Mouse (Mus musculus) hindbrain, embryonic 15.5 days (tissue): ENCODE data around the gene Hoxa2. TPM values are rescaled to one million over a fixed set of nuclear protein-coding genes. Genes with fewer than 3 reads are reported as not detected.

Source experiments
- ATAC-seq: fragments of 200-750 bp; cut with Nextera tagmentation; 2 replicates; pipeline ENCODE4 v1.8.0; 2017; ENCODE audit warnings: low read depth, moderate number of reproducible peaks, moderate TSS enrichment; ENCODE audit not compliant: low FRiP score
- H3K27ac ChIP-seq: fragments of 300-500 bp; sonication (generic); replicated peaks from 2 replicates; pipeline ENCODE4 v1.5.1; 2015; ENCODE audit warnings: mild to moderate bottlenecking, inconsistent platforms
- H3K27me3 ChIP-seq: fragments of 300-500 bp; sonication (generic); 2 replicates; pipeline ENCODE4 v1.6.1; 2015; ENCODE audit warnings: control low read depth, inconsistent platforms
- H3K36me3 ChIP-seq: fragments of 300-500 bp; sonication (generic); 2 replicates; pipeline ENCODE4 v1.6.1; 2015; ENCODE audit warnings: control low read depth, inconsistent platforms
- H3K4me1 ChIP-seq: fragments of 300-500 bp; sonication (generic); replicated peaks from 2 replicates; pipeline ENCODE4 v1.6.1; 2015; ENCODE audit warnings: control low read depth, inconsistent platforms
- H3K4me2 ChIP-seq: fragments of 300-500 bp; sonication (generic); 2 replicates; pipeline ENCODE4 v1.6.1; 2015; ENCODE audit warnings: moderate library complexity, mild to moderate bottlenecking, inconsistent platforms
- H3K4me3 ChIP-seq: fragments of 300-500 bp; sonication (generic); 2 replicates; pipeline ENCODE4 v1.5.1; 2015; ENCODE audit warnings: mild to moderate bottlenecking, inconsistent platforms
- H3K9ac ChIP-seq: fragments of 300-500 bp; sonication (generic); 2 replicates; pipeline ENCODE4 v1.6.1; 2015; ENCODE audit warnings: inconsistent platforms
- H3K9me3 ChIP-seq: fragments of 300-500 bp; sonication (generic); 2 replicates; pipeline ENCODE4 v1.6.1; 2016; ENCODE audit warnings: control low read depth, inconsistent platforms
- WGBS: fragments of 180-500 bp; shearing (Covaris S2); methylation state at CpG from one replicate; pipeline ENCODE4 v1.1.7; 2015; 5-methylcytosine and 5-hydroxymethylcytosine counted together
- polyA plus RNA-seq: library from polyadenylated mRNA; unstranded; fragments of >200 nt; fragmentation: Nextera tagmentation; extraction: Ambion mirVana; gene quantifications from 2 replicates; pipeline ENCODE4 v1.2.1, GENCODE M21; 2015

The Hoxa2 gene
- polyA plus RNA-seq, 1 experiment from 2014 or later: 26.8 TPM

DNA sequence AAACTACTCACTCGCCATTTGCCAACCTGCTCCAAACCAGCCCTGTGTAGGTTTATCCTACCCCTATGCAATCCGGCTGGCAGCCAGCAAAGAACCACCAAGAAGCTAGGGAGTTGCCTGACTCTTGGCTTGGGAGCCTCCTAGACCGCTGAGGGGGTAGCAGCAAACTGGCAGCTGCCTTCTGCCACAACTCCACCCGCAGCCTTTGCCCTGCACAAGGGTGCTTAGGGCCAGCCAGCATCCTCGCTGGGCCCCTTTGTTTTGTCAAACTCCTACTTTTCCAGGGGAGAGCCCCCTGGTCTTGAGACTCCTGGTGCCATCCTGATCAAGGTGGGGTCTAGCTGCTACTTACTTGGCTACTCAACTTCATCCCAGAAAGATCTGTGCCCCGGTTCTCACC lies 20.0 kb upstream of the Hoxa2 start:
- H3K9me3 ChIP-seq: no peaks in the 10 kb centered on the region
- peaks cover 68% of the 10 kb centered on the region for H3K27me3 ChIP-seq
- no peak for ATAC-seq
- peaks cover 20% of the 10 kb centered on the region for H3K4me1 ChIP-seq
- peak overlapping the region; percentile 97 for H3K4me2 ChIP-seq
- WGBS: 6% methylated on average over 6 of the region's 6 CpGs
- no peaks in the 10 kb centered on the region for H3K36me3 ChIP-seq
- 0 out of 2 replicates have a peak overlapping the region, but pooled peaks have one; percentile 14 for H3K9ac ChIP-seq
- peak overlapping the region; percentile 92 for H3K27ac ChIP-seq
- peak overlapping the region; percentile 9; the same call in 1 of the 2 replicates for H3K4me3 ChIP-seq

DNA sequence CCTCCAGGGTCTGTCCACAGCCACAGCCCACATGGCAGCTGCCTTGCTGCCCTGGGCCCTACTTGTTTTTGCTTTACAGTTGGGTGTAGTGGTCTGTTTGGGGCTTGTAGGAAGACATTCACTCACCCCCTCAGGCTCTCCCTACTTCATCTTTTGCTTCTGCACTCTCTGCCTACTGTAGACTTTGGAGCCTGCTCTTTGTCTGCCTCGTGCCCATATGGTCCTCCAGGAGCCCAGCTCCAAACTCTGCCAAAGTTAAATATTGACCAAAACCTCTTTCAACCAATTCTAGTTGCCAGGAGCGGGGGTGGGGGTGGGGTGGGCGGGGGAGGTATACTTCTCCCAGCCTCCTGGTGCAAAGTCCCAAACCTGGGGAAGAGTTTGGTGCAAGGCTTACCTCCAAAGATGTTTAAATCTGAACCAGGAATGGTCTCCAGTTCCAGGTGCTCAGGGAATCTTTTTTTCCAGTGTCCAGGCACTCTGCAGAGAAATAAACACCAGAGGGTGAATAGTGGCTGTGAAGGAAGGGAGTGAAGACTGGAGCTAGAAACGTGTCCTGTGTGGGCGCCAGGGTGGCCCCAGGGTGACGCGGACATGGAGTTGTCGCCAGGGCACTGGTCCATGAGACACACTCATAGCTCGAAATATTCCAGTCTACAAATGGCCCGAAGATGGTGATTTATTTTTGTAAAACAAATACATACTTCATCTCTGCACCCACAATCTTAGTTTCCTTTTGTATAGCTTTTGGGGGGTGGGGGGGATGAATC lies 18.9 kb upstream of the Hoxa2 start:
- peaks cover 66% of the 10 kb centered on the region for H3K27me3 ChIP-seq
- peak overlapping the region; percentile 30 for H3K9ac ChIP-seq
- 13% methylated on average over 10 of the region's 10 CpGs for WGBS
- H3K36me3 ChIP-seq: no peaks in the 10 kb centered on the region
- H3K4me3 ChIP-seq: peak overlapping the region; percentile 15
- H3K9me3 ChIP-seq: no peaks in the 10 kb centered on the region
- peaks cover 20% of the 10 kb centered on the region for H3K4me1 ChIP-seq
- no peak for ATAC-seq
- H3K27ac ChIP-seq: peak overlapping the region; percentile 92
- peak overlapping the region; percentile 97 for H3K4me2 ChIP-seq

DNA sequence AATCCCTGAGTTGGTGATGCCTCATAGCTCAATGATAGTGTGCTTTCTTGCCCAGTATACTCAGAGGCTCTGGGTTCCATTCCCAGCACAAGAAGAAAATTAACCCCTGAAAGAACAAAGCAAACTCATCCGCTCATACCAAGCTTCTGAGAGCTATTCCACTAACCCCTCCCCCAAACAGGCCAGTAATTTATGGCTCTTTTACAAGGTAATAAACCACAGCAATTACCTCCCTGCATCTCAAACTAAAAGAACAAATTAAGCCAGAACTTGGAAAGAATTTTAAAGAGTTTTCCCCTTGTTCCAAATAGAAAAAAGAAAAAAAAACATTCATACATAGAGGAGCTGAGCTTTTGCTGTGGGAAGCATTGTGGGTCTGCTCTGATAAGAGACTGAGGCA lies 18.2 kb upstream of the Hoxa2 start:
- H3K9ac ChIP-seq: peak overlapping the region; percentile 30
- peak overlapping the region; percentile 97 for H3K4me2 ChIP-seq
- no peak for ATAC-seq
- H3K9me3 ChIP-seq: no peaks in the 10 kb centered on the region
- peak overlapping the region; percentile 15; the same call in 1 of the 2 replicates for H3K4me3 ChIP-seq
- H3K36me3 ChIP-seq: no peaks in the 10 kb centered on the region
- WGBS: 14% methylated on average over 1 of the region's 1 CpGs
- H3K27me3 ChIP-seq: peaks cover 61% of the 10 kb centered on the region
- peaks cover 20% of the 10 kb centered on the region for H3K4me1 ChIP-seq
- H3K27ac ChIP-seq: peak overlapping the region; percentile 92

DNA sequence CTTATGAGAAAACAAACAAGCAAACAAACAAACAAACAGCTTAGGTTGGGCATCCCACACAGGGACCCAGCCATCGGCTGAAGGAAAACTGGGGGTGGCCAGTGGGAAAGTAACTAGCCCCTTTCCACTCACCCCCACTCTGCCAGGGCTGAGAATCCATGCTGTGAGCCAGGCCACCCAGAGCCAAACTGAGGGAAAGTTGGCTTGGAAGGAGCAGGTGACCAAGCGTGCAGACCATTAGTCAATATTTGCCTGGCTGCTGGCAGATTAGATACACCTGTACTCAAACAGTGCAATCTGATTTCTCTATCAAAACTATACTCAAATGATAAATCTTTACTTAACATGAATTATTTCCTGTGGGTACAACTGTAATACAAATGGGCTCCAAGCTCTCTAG lies 17.4 kb upstream of the Hoxa2 start:
- WGBS: 12% methylated on average over 2 of the region's 2 CpGs
- H3K4me3 ChIP-seq: 0 out of 2 replicates have a peak overlapping the region, but pooled peaks have one; percentile 7
- 0 out of 2 replicates have a peak overlapping the region, but pooled peaks have one; percentile 18 for H3K9ac ChIP-seq
- ATAC-seq: no peak
- H3K4me2 ChIP-seq: peak overlapping the region; percentile 97
- peak overlapping the region; percentile 92 for H3K27ac ChIP-seq
- H3K9me3 ChIP-seq: no peaks in the 10 kb centered on the region
- H3K36me3 ChIP-seq: no peaks in the 10 kb centered on the region
- peaks cover 16% of the 10 kb centered on the region for H3K4me1 ChIP-seq
- peaks cover 53% of the 10 kb centered on the region for H3K27me3 ChIP-seq

DNA sequence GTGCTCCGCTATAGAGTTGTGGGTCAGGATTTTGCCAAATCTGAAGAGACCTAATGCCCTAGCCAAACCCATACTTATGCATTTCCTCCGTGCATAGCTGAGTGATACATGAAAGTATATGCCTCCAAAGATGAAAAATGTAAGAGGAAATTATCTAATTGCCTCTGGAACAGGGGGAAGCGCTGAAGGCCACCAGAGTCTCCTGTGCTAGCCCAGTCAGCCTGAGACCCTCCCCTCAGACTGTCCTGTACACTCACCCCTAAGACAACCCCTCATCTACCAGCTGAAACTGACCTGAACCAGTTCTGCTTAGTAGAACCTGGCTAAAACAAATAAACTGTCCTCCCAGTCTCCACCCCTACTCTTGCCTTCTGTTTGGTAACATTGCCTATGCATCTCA lies 16.1 kb upstream of the Hoxa2 start:
- ATAC-seq: no peak
- peaks cover 40% of the 10 kb centered on the region for H3K27me3 ChIP-seq
- H3K27ac ChIP-seq: peak overlapping the region; percentile 92
- peaks cover 15% of the 10 kb centered on the region; the same call in 1 of the 2 replicates for H3K4me1 ChIP-seq
- H3K9ac ChIP-seq: peak overlapping the region; percentile 64
- no peaks in the 10 kb centered on the region for H3K9me3 ChIP-seq
- no peaks in the 10 kb centered on the region for H3K36me3 ChIP-seq
- H3K4me2 ChIP-seq: peak overlapping the region; percentile 97
- 15% methylated on average over 3 of the region's 3 CpGs for WGBS
- peak overlapping the region; percentile 51 for H3K4me3 ChIP-seq

DNA sequence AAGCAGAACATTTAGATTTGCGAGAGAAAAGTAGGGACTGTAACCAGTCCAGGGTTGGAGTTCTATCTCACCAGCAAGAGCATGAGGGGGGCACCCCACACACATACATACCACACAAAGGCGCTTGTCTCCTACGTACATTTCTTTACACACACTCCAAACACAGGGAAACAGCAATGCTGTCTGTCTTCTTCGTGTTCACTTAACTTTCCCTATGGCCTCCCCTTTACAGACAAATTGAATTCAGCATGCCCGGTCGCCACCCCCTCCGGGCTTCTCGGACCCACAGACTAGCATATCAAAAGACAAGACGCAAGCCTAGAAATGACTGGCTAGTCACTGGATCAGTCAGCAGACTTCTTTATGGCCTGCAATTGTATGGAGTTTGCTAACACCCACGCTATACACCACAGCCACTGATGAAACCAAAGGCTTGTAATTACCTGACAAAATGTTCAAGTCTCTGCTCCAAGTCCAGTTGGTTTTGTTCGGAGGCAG lies 15.6 kb upstream of the Hoxa2 start:
- Histone ChIP-seq H3K27ac (peak overlapping the region; percentile 92), H3K27me3 (peaks cover 35% of the 10 kb centered on the region), H3K4me1 (peaks cover 12% of the 10 kb centered on the region; the same call in 1 of the 2 replicates), H3K9me3 (no peaks in the 10 kb centered on the region), H3K4me2 (peak overlapping the region; percentile 97), H3K9ac (peak overlapping the region; percentile 64), H3K36me3 (no peaks in the 10 kb centered on the region), H3K4me3 (peak overlapping the region; percentile 51)
- ATAC-seq: no peak
- 4% methylated on average over 11 of the region's 11 CpGs for WGBS

DNA sequence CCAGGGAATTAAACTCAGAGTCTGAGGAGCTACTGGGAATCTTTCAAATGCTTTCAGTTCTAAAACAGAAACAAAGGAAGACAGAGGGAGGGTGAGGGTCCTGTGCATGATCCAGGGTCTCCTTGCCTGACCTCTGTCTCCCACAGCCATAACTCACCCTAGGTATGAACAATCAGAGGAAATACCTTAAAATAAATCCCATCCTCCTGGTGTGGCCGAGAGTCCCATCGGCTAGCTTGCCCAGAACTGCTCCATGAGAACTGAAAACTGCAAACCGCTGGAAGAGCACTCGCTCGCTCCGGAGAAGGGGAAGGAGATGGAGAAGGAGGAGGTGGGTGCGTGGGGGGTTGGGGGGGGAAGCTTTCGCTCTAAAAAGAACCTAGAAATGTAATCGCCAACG lies 15.1 kb upstream of the Hoxa2 start:
- Histone ChIP-seq H3K27me3 (peaks cover 32% of the 10 kb centered on the region), H3K27ac (peak overlapping the region; percentile 92), H3K9ac (peak overlapping the region; percentile 64), H3K4me2 (peak overlapping the region; percentile 97), H3K36me3 (no peaks in the 10 kb centered on the region), H3K4me1 (0 out of 2 replicates have a peak, but pooled peaks cover 8% of the 10 kb centered on the region), H3K9me3 (no peaks in the 10 kb centered on the region), H3K4me3 (peak overlapping the region; percentile 51)
- no peak for ATAC-seq
- WGBS: under 1% methylated on average over 10 of the region's 10 CpGs

DNA sequence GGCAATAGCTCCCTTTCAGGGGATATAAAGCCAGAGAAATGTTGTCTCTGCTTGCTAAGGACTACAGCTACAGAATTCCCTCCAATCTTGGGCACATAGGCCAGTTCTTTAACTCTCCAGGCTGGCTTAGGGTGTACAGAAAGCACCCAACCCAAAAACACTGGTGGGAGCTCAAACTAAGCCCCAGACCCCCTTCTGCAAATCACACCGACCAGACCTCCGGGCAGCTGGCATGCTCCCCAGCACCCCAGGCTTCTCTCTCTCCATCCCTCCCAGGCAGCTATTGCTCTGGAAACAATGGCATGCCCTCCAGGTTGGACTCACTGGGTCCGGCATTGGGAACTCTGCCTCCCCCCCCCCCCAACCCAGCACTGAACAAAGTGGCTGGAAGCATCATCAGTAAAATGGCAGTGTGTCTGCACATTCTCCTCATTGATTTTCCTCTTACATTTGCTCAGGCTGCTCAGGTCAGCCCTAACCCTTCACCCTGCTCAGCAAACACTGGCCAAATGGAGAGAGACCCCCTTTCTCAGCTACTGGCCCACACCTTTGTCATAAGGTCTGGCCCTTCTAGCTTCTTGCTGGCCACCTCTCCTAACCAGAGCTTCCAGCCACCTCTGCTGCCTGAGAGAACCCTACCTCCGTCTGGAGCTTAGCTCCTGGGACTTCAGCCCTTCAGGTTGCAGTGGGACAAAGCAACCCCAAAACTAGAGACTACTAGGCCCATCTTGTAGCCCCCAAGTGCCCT lies 14.5 kb upstream of the Hoxa2 start:
- Histone ChIP-seq H3K9ac (peak overlapping the region; percentile 64), H3K36me3 (no peaks in the 10 kb centered on the region), H3K9me3 (no peaks in the 10 kb centered on the region), H3K27ac (peak overlapping the region; percentile 92), H3K4me2 (peak overlapping the region; percentile 97), H3K4me3 (peak overlapping the region; percentile 51), H3K27me3 (peaks cover 32% of the 10 kb centered on the region), H3K4me1 (0 out of 2 replicates have a peak, but pooled peaks cover 5% of the 10 kb centered on the region)
- WGBS: 4% methylated on average over 4 of the region's 4 CpGs
- ATAC-seq: no peak

DNA sequence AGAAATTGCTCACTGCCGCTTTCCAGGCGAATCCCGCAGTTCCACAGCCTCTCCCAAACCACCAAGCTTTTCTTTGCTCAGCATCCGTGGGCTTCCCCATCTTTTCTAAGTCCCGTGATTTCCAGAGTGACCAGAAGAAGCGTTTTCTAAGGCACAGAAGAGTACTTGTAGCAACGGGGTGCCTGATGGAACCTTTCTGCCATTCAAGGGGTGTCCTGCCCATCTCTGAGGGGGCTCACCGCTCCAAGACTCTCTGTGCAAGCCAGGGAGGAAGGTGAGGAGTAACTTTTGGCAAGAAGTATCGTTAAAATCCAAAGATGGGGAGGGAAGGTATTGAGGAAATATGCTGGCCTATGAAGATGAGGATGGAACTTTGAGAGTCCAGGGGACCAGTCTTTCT lies 13.2 kb upstream of the Hoxa2 start:
- peak overlapping the region; percentile 51 for H3K4me3 ChIP-seq
- peaks cover 7% of the 10 kb centered on the region; the same call in 1 of the 2 replicates for H3K4me1 ChIP-seq
- H3K27ac ChIP-seq: peak overlapping the region; percentile 92
- ATAC-seq: no peak
- peak overlapping the region; percentile 97 for H3K4me2 ChIP-seq
- H3K36me3 ChIP-seq: no peaks in the 10 kb centered on the region
- peaks cover 28% of the 10 kb centered on the region for H3K27me3 ChIP-seq
- H3K9ac ChIP-seq: peak overlapping the region; percentile 64
- H3K9me3 ChIP-seq: no peaks in the 10 kb centered on the region
- WGBS: 2% methylated on average over 9 of the region's 9 CpGs

DNA sequence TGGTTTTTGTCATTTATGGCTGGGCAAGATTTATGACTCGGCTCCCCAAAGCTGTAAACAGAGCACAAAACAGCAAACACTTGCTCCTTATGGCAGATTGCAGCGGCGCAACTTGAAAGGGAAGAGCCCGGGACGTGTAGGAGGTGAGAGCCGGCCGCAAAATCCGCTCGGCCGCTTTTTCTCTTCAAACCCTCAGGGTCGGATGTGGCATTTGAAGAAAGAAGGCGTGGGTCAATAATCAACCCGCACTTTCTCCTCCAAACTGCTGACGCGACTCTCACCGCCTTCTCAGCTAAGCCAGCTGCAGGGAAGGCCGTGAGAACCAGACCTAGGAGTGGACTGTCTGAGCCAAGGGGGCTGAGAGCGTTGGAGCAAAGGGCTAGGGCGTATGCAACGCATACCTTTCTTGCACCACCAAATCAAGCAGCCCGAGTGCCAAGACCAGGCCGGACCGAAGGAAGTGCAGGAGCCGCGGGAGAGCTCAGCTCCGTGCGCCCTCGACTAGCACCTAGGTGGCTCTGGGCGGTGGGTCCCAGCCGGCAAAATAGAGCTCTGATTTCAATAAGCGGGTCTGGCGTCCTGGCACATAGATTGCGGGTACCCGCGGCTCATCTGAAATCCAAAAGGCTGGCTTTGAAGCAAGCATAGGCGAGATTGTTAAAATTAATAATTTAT lies 12.6 kb upstream of the Hoxa2 start, which contains the start of gene 5730596B20Rik:
Gene 5730596B20Rik, plus strand, starts transcription at position 438 of the 675 bp plus-strand sequence.
- peak within 1 kb of the TSS; percentile 51 for H3K4me3 ChIP-seq
- H3K4me2 ChIP-seq: peak within 1 kb of the TSS; percentile 97
- 3% methylated on average over 36 of the region's 36 CpGs for WGBS
- no peak for ATAC-seq
- H3K27me3 ChIP-seq: peaks cover 24% of the 10 kb centered on the region
- H3K4me1 ChIP-seq: peaks cover 13% of the 10 kb centered on the region
- H3K36me3 ChIP-seq: no peaks in the 10 kb centered on the region
- H3K9me3 ChIP-seq: no peaks in the 10 kb centered on the region
- H3K27ac ChIP-seq: peak within 1 kb of the TSS; percentile 92
- peak within 1 kb of the TSS; percentile 64 for H3K9ac ChIP-seq

DNA sequence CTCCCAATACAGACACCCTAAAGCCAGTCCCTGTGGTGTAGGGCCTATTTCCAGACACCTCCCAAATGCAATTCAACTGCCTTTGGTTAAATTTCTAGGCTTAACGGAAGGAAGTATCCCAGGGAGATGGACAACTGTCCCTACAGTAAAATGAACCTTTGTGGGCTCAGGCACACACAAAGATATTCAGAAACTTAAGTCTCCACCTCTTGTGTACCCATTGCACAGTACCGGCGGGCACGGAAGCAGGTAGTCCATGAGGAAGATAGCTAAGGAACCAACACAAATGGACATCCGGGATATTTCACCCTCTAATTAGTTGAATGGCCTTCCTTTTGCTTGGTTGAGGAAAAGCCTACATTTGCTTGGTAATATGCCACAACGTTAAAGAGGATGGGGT lies 11.8 kb upstream of the Hoxa2 start:
- H3K4me2 ChIP-seq: peak overlapping the region; percentile 97

More for the DNA sequence above, 11.8 kb upstream of the Hoxa2 start:
- H3K36me3 ChIP-seq: no peaks in the 10 kb centered on the region
- H3K9ac ChIP-seq: peak overlapping the region; percentile 64
- ATAC-seq: no peak
- WGBS: under 1% methylated on average over 6 of the region's 6 CpGs
- H3K27me3 ChIP-seq: peaks cover 20% of the 10 kb centered on the region
- peak overlapping the region; percentile 51 for H3K4me3 ChIP-seq
- H3K9me3 ChIP-seq: no peaks in the 10 kb centered on the region
- peak overlapping the region; percentile 92 for H3K27ac ChIP-seq
- peaks cover 18% of the 10 kb centered on the region for H3K4me1 ChIP-seq
